Mouse (Mus musculus) urinary bladder, postnatal 10 days (tissue): ENCODE results near the gene Dpm3.

ENCODE experiments used
- DNase-seq: peaks from one replicate; pipeline ENCODE4 v3.0.0; 2022; ENCODE audit warnings: low spot score

Gene Dpm3

GRCm38 (mm10) chr3:89268916-89269315, 9.8 kb downstream of the Dpm3 start:
- DNase-seq, result no peak

- DNase-seq, result peak; percentile 68
Observed at GRCm38 (mm10) chr3:89270051-89270755, 11.0 kb downstream of the Dpm3 start, which contains the start of gene Slc50a1. Slc50a1 (minus strand) TSS chr3:89270570.

DNA sequence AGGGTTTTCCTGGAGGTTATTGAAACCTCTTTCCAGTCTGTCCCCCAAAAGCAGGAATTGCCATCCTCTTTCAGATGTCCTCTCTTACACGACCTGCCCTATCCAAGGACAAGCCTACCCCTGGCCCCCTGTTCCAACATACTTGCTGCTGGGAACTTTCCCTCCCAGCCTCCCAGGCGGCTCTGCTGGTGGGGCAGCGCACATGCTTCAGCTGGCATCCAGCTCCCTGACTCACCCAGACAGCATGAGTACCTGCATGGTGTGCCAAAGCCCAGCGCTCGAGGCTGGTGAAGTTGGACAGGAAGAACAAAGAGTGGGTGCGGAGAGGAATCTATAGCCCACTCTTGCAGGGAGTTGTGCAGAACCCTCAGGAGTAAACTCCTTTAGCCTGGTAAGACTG, 11.7 kb downstream of the Dpm3 start:
- DNase-seq, result no peak

- no peak for DNase-seq
Observed at GRCm38 (mm10) chr3:89271760-89272159, 12.6 kb downstream of the Dpm3 start.

- no peak for DNase-seq
Observed at GRCm38 (mm10) chr3:89276061-89276460, 16.9 kb downstream of the Dpm3 start.

- DNase-seq, result no peak
Observed at GRCm38 (mm10) chr3:89277281-89278021, 18.3 kb downstream of the Dpm3 start.

GRCm38 (mm10) chr3:89278107-89278506, 18.9 kb downstream of the Dpm3 start:
- DNase-seq, result no peak

DNA sequence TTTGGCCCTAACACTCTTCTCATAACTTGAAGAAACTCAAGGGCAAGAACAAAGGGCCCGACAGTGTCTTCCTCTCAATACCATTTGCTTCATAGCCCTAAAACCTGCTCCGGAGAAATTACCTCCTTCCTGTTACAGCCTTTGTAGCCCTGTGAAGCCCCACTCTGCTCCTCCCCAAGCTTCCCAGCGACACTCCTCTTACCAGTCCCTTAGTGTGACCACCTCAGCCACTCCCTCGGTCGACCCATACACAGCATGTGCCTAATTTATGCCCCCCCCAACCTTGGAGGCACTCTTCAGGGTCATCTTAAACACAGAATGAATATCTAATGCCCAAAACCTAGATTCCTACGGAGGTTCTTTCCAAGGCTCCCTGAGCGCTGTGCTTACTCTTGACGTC, 19.5 kb downstream of the Dpm3 start:
- DNase-seq, result no peak

GRCm38 (mm10) chr3:89279153-89279890, 20.2 kb downstream of the Dpm3 start:
- peak; percentile 59 for DNase-seq

GRCm38 (mm10) chr3:89280050-89280605, 21.0 kb downstream of the Dpm3 start:
- no peak for DNase-seq

DNA sequence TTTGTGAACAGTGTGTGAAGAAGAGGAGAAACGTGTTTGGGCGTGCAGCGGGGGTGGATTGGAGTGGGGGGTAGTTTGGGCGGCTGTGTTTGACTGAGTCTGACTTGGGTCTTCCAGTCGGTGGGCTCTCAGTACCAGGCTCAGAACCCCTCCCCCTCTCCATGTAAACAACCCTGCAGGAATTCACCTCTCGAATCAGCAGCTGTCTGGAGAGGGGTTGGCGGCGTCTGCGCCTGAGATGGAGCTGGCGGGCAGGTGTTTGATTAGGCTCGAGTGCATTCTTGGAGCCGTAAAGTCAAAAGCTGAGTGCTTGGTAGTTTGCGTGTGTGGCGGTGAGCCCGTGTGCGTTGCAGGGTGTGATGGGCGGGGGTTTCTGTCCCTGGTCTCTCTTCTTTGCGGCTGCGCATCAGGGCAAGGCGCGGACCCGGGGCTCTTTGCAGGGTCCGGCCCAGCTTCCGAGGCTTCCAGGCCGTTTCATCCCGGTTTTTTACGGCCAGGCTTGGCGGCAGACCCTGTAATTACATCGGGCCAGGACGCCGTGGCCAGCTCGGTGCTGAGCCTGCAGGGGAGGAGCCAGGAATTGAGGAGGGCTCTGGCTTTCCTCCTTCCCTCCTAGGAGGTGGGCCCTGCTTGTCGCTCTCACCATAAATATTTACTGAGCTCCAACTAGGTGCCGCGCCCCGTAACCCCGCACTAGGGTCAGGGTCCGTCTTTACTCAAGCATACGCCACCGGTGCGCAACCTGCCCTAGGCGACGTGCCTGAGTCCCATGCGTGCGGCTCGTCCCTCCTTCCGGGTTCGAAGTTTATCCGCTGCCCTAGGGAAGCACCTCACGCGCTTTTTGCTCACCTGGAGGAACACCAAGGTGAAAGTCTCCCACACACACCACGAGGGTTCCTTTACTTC, 21.7 kb downstream of the Dpm3 start, which contains the start of gene Efna1:
Gene Efna1 (minus strand): TSS at position 537 of the 906 bp plus-strand sequence.
- no peak for DNase-seq

- DNase-seq, result peak; percentile 70
Observed at GRCm38 (mm10) chr3:89281579-89282290, 22.6 kb downstream of the Dpm3 start.

GRCm38 (mm10) chr3:89282291-89282643, 23.1 kb downstream of the Dpm3 start:
- DNase-seq, result no peak

- DNase-seq, result no peak
Observed at GRCm38 (mm10) chr3:89284261-89284660, 25.1 kb downstream of the Dpm3 start.

DNA sequence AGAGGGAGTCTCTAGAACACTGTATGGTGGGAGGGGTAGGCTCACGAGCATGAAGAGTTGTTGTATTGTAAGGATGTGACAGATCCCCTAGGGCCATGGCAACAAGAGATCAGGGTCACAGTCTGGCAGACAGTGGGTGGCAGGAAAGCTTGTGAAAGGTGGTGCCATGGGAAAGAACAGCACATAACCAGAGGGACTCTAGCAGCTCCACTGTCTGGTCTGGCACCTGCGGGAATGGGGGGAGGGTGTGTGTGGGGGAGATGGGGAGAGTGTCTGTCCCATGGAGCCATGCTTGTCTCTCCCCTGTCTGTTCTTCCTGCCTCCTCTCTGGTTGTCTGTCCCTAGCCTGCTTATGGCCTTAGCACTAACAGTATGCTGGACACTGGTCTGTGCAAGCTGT, 26.4 kb downstream of the Dpm3 start:
- no peak for DNase-seq

GRCm38 (mm10) chr3:89287286-89287685, 28.1 kb downstream of the Dpm3 start:
- DNase-seq, result no peak

DNA sequence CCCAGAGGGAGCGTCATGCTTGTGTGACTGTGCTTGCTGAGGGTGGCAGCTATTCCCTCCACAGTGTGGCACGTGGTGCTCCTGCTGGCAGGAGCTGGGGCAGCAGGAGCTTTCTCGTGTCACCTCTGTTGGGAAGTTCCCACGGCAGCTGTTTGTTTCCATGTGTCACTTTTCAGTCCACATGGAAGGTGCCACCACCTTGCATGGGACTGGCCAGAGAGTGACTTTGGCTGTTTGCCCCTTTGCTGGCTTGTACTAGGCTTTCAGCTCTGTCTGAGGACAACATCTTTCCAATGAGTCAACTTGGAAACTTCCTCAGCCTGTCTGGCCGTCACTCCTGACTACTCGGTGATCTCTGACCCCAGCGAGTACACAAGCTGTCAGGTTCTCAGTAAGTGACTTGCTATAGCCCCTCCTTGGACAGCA, 29.4 kb downstream of the Dpm3 start:
- DNase-seq, result no peak

DNA sequence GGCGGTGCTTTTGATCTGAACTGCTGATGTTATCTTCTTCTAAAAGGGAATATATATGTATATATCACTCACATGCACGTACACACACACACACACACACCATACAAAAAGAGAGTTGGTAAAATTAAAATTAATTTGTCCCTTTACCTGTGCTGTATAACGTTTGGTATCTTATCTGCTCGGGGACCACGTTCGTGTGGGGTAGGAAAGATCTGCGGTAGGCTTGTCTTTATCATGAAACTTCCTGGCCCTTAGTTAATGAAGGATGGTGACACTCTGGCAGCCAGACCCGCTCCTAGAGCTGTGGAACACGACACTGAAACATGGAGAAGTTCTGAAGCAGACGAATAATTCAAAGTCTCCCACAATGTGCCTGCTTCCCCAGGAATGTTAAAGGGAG, 32.7 kb downstream of the Dpm3 start:
- DNase-seq, result no peak

DNA sequence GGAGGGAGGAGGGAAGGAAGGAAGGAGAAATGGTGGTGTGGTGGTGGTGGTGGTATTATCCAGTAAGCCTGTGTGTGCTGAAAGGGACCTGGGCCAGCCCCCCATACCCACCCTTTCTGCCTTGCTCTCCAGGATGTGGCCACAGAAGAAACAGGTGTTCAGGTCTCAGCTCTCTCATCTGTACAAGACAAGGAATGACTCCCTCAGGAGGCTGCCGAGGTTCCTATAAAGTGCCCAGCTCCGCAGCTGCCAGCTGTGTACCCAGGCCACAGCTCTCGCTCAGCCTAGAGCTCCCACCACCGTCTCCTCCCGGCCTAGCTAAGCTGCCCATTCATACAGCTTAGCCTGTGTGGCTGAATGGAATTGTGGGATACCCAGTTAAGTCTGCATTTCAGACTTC, 33.1 kb downstream of the Dpm3 start:
- DNase-seq, result no peak

- no peak for DNase-seq
Observed at GRCm38 (mm10) chr3:89293247-89293918, 34.2 kb downstream of the Dpm3 start.
